Mouse (Mus musculus) embryonic stem cell, embryonic (primary cell): ENCODE data around the gene Imp4.
"Not testable (repeated sequence)": the region's sequence is repeated elsewhere in the genome, so short reads cannot be mapped to it uniquely, and the experiment has no call there.

ENCODE experiments used
- CTCF ChIA-PET, 4 experiments: fragments of 300-600 bp in 2 of 4; fragments of 350-600 bp in 2 of 4; sonication (Branson Sonifier 250); formaldehyde crosslinking; loops; one replicate each; lab custom pipeline; 2022; ENCODE audit warnings: inconsistent platforms in 2 of 4; lab: Charles Lee
- POLR2A ChIA-PET, 4 experiments: fragments of 300-600 bp in 2 of 4; fragments of 350-600 bp in 2 of 4; sonication (Branson Sonifier 250); formaldehyde crosslinking; loops; one replicate each; lab custom pipeline; 2022; ENCODE audit warnings: antibody characterized with exemption in 4 of 4, inconsistent platforms in 1 of 4; lab: Charles Lee

Gene Imp4

DNA sequence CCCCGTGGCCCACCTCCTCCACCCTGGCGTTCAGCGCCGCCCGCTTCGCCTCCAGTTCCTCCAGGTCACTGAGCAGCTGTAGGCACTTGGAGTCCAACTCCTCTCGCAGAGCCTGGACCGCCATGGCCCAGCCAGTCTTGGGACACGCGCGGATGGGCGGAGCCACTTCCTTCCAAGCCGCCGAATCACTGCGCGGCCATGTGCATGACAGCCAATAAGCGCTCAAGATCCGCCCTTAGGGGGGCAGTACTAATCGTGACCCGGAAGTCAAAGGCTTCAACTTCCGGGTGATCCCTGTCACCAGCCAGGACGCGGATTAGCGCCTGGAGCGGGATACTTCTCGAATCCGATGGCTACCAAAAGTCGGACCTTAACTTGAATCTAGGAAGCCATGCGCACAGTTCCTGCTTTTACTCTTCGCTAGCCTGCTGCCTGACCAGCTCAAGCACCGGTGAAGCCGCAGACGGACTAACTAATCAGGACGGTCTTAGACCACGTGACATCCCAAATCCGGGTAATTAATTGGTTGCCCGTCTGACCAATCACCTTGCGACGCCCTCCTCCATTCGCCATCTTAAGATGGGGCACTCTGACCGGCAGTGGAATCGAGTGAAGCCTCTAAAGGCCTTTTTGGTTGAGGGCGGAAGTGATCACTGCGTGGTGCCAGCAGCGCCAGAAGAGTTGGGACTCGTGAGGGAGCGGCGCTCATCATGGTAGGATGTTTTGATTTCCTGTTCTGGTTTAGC, at the start of gene Imp4, which contains the start of gene Ccdc115:
TSS of gene Imp4 (plus strand) at position 637 of the 746 bp plus-strand sequence.
TSS of gene Ccdc115 (minus strand) at position 458 of the 746 bp plus-strand sequence.
- POLR2A ChIA-PET: interaction anchor here in 2 of 4 experiments (1.2 to 3.1 kb wide), 7 partner anchors 9 to 401 kb away, joined by 3 to 14 read pairs (median 4); partner anchors contain the start of gene Ptpn18 (in 1 of the 2)
- CTCF ChIA-PET: interaction anchor here in 1 of 4 experiments (0.6 to 0.9 kb wide), 2 partner anchors 23 to 131 kb away, joined by 3 read pairs; no protein-coding TSS in a partner anchor

DNA sequence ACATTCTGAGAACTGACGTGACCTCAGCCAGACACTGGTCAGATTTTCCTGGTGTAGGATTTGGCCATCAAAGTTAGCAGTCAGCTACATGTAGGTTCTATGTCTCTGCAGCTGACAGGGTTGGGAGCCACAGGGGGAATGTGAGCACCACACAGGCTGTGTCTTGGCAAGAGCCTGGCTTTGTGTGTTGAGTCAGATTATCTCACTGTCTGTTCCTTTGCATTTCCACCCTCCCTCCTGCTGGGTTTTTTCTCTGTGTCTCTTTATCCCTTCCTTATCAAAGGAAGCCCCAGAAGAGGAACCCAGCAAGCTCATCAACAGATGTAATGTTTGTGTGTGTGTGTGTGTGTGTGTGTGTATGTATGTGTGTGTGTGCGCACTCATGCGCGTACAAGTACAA, 43.3 kb upstream of the Imp4 start:
- ChIA-PET POLR2A (interaction anchor here in 2 of 4 experiments (0.6 to 1.1 kb wide), 2 partner anchors 20 to 675 kb away, joined by 3 read pairs; no protein-coding TSS in a partner anchor), CTCF (no interaction called here)

DNA sequence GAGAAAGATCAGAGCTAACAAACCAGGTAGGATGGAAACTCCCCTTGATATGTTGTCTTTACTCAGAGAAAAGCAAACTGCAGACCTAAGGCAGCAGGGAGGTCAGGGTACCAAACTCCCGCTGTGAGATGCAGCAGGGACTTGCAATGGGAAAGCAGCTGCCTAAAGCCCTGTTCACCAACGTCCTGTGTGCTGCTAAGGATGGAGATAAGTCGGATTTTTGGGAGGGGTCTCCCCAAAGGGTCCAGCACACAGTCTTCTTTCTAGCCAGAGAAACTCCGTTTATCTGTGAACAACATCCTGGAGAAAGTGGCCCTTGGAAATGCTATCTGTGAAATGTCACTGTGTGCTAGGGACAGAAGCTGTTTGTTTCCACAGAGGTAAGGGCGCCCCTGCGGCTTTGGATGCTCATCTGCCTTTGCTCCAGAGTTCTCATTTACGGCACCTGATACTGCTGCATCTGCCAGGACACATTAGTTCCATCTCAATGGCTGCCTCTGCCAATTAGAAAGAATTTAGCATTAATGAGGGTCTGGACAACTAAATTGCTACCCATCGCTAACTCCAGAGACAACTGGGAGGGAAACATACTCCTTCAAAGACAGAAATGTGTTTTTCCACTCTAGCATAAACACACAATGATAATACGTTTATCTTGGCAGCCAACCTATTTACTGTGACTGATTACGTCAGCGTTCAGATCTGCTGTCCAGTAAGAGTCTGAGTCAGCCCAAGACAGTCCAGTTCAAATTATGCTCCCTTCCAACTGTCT, 40.3 kb upstream of the Imp4 start:
- ChIA-PET CTCF (no interaction called here), POLR2A (interaction anchor here in 1 of 4 experiments (0.6 to 0.9 kb wide), 3 partner anchors 12 to 206 kb away, joined by 3 to 4 read pairs (median 3); no protein-coding TSS in a partner anchor)

DNA sequence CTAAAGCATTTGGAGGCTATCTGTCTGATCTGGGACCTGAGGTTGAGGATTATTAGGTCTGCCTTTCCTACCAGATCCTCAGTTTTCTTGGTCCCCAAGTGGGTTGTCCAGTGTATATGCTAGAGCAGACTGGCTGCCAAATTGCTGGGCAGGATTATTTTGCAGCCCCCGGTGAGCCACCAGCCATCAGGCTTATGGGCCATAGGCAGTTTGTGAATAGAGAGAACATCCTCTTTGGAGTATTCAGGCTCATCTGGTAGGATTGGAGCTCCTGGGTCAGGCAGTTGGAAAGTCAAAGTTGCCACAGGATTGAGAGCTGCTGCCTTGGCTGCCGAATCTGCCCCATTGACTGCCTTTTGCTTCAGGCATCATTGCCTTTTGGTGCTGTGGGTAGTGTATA, 11.2 kb upstream of the Imp4 start:
- ChIA-PET POLR2A (no interaction called here), CTCF (no interaction called here)

DNA sequence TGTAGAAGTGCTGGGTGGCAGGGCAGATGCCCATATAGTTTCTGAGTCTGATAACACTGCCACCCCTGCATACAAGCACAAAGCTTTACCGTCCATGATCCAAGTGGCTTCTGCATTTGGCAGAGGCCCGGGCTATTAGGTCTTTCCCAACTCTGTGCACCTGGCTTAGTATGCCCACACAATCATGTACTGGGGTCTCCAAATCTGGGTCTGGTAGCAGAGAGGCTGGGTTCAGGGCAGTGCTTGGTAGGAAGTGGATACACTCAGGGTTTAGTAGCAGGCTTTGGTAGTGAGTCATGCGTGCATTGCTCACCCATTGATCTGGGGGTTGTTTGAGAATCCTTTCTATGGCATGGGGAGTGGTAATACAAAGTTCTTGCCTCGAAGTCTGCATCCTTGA, 10.4 kb upstream of the Imp4 start:
- ChIA-PET CTCF (no interaction called here), POLR2A (no interaction called here)

DNA sequence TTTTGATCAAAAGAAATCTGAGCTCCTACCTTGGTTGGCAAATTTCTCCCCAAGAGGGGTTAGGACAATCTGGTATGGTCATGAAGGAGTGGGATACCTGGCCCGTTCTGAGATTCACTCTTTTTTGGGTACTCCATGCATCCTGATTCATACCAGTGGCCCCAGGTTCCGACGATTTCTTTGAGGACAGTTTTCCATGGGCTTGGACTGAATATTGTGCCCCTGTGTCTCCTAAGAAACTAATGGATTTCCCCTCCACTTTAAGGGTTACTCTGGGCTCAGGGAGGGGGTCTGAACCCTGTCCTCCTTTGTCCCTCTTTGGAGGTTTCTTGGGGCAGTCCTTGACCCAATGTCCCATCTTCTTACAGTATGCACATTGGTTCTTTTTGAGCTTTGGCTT, 8.7 kb upstream of the Imp4 start:
- ChIA-PET POLR2A (interaction anchor here in 1 of 4 experiments (0.6 kb wide), 1 partner anchor 17 kb away, joined by 3 read pairs; no protein-coding TSS in a partner anchor), CTCF (no interaction called here)

DNA sequence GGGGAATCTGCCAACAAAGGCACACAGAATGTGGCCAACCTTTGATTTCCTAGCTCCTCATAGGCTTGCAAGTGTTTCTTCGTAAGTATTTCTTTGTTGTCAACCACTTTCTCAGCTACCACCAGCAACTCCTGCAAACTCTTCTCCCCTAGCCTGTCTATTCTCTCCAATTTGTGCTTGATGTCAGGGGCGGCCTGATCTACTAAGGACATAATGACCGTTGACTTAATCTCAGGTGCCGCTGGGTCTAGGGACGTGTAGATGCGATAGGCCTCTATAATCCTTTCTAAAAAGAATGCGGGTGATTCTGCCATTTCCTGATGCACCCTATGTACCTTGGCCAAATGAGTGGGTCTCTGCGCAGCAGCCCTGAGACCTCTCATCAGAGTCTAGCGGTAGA, 8.2 kb upstream of the Imp4 start:
- ChIA-PET CTCF (no interaction called here), POLR2A (interaction anchor here in 2 of 4 experiments (0.6 kb wide), 2 partner anchors 17 to 419 kb away, joined by 3 read pairs; no protein-coding TSS in a partner anchor)

DNA sequence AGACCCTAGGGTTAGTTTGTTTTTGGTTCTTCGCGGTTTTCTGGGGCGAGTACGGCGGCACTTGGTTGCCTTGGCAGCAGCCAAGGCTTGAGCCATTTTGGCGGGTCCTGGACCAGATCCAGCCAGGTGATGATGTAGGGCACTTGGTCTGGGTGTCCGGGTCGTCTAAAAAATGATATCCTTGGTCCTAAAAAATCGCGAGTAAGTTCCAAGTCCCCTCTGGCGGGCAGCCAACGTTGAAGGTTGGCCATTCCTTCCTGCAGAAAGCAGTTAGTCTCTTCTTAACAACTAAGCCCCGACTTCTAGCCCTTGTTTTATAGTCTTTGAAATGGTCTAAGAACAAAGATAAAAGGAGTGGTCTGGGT, 7.3 kb upstream of the Imp4 start:
- CTCF ChIA-PET: no interaction called here
- POLR2A ChIA-PET: interaction anchor here in 1 of 4 experiments (1.0 kb wide), 1 partner anchor 28 kb away, joined by 5 read pairs; the partner anchor contains the start of gene Ptpn18

DNA sequence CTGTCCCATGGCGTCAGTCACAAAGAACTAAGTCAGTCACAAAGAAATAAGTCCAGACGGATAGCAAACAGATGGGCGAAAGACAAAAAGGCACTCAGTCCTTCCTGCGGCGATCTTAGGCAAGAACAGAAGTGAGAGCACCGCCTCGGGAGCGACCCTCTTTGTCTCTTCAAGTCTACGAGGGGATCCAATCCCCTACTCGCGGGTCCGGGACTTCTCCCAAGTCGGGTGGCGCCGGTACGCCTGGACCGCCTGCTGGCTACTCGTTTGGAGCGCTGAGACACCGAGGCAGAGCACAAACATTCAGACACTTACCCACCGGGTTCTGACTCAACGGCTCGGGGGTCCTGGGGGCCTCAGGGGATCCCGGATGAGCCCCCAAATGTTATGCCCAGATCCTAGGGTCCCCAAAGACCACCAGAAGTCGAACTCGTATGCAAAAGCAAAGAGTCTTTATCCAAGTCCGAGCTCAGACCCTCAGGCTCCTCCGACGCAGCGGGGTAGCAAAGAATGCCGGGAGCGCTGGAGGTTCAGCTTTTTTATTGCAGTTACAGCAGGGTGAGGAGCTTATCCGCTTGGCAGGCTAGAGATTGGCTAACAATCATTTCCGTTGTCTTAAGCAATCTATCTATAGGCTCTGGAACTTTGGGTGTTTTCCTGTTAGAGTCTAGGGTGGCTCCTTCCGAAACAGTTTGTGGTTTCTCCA, 6.7 kb upstream of the Imp4 start:
- ChIA-PET POLR2A (interaction anchor here in 3 of 4 experiments (0.6 to 2.0 kb wide), 10 partner anchors 8 to 409 kb away, joined by 3 to 7 read pairs (median 4); partner anchors contain the start of gene Ptpn18 (in 1 of the 3)), CTCF (no interaction called here)

DNA sequence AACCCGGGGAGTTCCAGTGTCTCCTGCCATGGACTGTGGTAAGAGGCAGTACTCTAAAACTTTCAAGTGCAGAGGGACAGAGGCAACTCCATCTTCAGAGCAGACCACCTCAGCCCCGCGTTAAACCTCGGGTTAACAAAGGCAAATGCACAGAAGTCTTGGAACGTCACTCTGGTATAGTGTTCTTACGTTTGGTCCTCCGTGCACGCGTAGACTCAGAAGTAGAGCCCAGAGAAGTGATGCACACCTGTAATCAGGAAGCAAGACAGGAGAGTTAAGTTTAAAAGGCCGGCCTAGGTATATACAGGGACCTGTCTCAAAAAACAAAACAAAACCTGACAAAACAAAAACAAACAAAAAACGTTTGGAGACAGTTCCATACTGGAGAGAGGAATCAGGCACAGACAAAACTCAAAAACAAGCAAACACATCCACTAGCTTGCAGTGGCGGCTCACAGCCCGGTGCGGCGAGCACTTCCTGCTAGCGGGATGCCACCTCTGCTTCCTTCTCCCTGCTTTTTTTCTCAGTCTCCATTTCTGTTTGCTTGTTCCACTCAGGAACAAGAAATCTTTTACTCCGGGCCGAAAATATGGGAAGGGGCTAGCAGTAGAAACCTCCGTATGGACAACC, 5.6 kb upstream of the Imp4 start:
- ChIA-PET POLR2A (interaction anchor here in 3 of 4 experiments (0.6 to 2.5 kb wide), 13 partner anchors 14 to 408 kb away, joined by 3 to 11 read pairs (median 4); partner anchors contain the start of gene Ptpn18 (in 1 of the 3)), CTCF (no interaction called here)

DNA sequence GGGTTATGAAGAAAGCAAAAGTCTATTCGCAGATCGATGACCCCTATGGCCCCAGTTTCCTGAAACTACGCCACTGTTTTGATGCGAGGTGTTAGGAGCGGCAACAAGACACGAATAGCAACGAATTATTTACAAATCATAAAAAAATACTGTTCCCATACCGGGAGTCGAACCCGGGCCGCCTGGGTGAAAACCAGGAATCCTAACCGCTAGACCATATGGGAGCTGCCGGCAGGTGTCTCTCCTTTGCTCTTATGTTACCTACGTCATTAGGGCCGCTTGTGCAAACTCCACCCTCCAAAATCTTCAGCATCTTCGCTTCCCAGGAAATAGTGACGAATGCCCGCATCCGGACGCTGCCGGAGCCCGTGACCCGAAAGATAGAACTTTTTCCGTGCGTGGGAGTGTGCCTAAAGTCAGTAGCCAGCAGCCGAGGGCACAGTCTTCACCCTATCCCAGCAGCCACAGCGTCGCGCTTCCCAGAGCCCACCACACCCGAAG, 4.9 kb upstream of the Imp4 start:
- CTCF ChIA-PET: no interaction called here
- POLR2A ChIA-PET: interaction anchor here in 3 of 4 experiments (0.6 to 2.5 kb wide), 14 partner anchors 9 to 256 kb away, joined by 3 to 11 read pairs (median 5); partner anchors contain the start of gene Ptpn18 (in 1 of the 3)

DNA sequence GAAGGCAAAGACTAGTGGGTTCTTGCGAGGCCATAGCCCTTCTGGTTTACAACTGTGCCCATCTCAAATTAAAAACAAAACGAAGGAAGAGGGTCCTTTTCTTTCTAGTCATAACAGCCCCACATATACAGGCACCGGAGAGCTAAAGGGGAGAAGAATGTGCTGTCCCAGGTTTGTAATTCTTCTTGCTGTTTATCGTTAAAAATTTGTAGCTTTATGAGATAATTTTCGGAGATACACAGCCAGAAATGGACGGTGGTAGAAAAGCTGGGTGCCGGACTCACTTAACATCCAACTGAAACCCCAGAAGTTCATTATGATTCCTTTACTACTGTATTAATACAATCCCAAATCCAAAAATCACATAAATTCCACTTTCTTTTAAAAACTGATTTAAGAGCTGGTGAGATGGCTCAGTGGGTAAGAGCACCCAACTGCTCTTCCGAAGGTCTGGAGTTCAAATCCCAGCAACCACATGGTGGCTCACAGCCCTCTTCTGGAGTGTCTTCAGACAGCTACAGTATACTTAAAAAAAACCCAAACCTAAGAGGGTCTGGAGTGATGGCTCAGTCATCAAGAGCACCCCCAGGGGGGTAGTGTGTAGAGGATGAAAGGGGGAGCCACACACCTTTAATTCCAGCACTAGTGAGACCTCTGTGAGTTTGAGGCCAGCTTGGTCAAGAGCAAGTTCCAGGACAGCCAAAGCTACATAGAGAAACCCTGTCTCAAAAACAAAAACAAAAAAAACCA, 4.1 kb upstream of the Imp4 start:
- POLR2A ChIA-PET: interaction anchor here in 3 of 4 experiments (0.7 to 2.5 kb wide), 16 partner anchors 8 to 361 kb away, joined by 3 to 11 read pairs (median 4); partner anchors contain the start of gene Ptpn18 (in 1 of the 3)
- CTCF ChIA-PET: interaction anchor here in 1 of 4 experiments (0.7 kb wide), 1 partner anchor 27 kb away, joined by 8 read pairs; no protein-coding TSS in a partner anchor

DNA sequence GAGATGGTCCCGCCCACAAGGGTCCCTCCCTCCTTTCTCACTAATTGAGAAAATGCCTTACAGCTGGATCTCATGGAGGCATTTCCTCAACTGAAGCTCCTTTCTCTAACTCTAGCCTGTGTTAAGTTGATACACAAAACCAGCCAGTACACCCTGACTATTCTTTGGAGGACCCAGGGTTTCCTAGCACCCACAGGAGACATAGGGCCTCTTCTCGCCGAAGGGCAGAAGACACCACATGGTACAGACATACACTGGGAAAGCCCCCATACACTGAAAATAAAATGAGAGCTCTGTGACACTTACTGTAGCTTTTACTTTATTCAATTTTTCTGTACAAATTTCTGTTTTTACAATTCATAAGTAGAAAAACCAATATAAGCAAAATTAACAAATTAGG, 3.3 kb upstream of the Imp4 start:
- POLR2A ChIA-PET: interaction anchor here in 3 of 4 experiments (0.7 to 2.5 kb wide), 11 partner anchors 8 to 362 kb away, joined by 3 to 11 read pairs (median 4); partner anchors contain the start of gene Ptpn18 (in 2 of the 3)
- CTCF ChIA-PET: no interaction called here

DNA sequence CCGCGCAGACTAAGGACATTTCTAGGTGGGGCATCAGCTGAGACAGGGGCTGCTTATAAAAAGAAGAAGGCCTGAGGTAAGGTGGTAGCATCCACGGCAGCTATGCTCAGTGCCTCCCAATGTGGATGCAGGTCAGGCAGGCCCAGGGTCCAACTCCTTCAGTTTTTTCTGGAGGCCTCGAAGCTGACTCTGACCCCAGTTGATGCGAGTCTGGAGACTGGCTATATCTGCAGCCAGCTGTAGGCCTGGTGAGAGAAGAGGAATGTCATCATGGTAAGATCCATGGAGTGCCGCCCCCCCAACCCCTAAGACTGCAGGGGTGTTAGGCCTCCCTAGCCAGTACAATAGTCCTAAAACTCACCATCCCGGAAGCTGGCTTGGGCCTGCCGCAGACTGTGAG, 2.3 kb upstream of the Imp4 start:
- POLR2A ChIA-PET: interaction anchor here in 2 of 4 experiments (2.4 to 3.1 kb wide), 2 partner anchors 11 to 23 kb away, joined by 10 to 14 read pairs; partner anchors contain the start of gene Ptpn18 (in 1 of the 2)
- CTCF ChIA-PET: not testable (repeated sequence)

DNA sequence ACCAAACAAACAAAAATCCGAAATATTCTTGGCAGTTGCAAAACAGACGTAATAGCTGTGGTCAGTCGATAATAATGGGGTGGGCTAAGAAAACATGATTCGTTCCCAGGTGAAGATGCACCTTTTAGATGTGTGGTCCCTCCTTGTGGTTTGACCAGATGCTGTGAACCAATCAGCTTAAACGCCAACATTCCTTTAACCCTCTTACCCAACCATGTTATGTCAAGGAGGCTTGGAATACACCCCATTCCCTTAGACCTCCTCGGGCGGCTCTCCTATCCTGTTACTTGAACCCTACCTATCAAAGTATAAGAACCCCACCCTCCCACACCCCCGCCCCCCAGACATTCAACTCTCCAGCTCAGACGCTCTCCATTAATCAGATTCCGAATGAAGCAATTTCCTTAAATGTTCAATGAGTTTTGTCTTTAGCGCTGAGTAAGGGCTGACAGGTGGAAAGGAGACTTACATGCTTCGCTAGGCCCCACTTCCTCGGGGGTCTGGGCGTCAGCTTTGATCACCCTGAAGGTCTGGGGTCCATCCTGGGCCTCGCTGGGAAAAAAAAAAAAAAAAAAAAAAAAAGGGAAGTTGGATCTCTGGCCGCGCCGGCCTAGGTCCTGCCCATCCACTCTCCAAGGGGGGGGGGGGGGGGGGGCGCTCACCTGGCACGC, 1.1 kb upstream of the Imp4 start:
- POLR2A ChIA-PET: interaction anchor here in 2 of 4 experiments (0.7 to 3.1 kb wide), 4 partner anchors 11 to 60 kb away, joined by 4 to 14 read pairs (median 7); partner anchors contain the start of gene Ptpn18 (in 1 of the 2)
- CTCF ChIA-PET: interaction anchor here in 1 of 4 experiments (0.6 kb wide), 2 partner anchors 67 to 132 kb away, joined by 3 to 4 read pairs; no protein-coding TSS in a partner anchor
